Mouse (Mus musculus) kidney, adult 18-20 months (tissue): ENCODE measurements around the gene Prkar1a.
A peak's percentile ranks its signal among the peaks of the same experiment; 100 is the strongest.

Experiments used
- DNase-seq: peaks from one replicate; pipeline ENCODE4 v3.0.0; 2021

The Prkar1a gene

DNA sequence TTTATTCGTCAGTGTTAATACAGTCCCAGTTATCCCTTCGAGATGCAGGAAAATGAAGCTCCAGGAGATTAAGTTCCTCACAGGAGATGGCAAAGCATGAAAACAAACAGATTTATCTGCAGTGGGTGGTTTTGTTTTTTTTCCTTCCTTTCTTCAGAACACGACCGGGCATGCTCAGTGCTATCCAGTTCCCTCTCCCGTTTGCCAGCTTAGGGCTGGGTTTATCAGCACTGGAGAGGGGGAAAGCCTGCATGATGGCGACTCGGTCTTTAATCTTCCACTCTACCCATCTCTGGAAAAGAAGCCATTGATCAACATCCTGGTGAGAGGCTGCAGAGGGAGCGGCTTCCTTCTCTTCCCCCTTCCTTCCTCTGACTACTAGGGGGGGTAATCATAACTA lies at the start of gene Prkar1a:
Gene Prkar1a, plus strand, starts transcription at position 200 of the 400 bp plus-strand sequence.
- no peak for DNase-seq

DNA sequence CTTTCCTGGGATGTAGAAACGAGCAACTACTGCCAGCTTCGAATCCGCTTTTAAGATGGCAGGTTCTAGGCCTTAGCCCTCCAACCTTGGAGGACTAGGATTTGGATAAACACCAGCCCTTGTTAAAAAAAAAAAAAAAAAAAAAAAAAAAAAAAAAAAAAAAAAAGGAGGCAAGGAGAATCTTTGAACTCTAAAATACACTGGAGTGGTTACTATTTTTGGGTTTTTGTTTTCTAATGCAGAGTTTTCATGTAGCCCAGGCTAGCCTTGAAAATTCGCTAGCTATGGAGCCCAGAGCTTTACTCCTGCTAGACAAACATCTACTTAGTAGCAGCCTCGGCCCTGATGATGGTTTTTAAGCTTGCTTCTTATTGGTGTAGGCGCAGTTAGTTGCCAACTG lies 41.6 kb upstream of the Prkar1a start:
- no peak for DNase-seq

DNA sequence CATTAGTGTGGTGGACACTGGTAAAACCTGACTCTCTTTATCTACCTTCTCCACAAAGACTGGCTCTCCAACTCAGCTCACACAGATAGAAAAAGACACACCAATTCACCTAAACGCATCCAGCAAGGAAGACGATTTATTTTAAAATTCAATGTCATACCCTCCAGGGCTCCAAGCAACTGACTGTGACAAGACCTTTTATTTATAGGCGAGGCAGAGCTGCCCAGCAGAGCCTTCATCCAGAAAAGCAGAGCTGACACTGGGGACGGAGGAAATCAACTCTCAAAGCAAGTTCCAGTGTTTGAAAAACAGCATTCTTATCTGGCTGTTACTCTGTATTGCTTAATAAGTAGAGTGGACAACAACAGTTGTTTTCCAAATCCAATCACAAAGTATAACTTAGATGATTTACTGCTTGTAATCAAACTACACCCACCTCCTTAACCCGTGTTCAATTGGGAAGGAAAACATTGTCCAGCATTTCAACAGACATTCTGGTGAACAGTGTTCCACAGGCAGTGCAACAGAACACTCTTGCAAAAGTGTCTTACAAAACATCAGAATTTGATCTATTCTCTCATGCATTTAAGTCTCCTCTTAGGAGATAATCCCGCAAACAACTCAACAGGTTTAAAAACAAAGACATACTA lies 40.1 kb upstream of the Prkar1a start:
- DNase-seq = no peak

DNA sequence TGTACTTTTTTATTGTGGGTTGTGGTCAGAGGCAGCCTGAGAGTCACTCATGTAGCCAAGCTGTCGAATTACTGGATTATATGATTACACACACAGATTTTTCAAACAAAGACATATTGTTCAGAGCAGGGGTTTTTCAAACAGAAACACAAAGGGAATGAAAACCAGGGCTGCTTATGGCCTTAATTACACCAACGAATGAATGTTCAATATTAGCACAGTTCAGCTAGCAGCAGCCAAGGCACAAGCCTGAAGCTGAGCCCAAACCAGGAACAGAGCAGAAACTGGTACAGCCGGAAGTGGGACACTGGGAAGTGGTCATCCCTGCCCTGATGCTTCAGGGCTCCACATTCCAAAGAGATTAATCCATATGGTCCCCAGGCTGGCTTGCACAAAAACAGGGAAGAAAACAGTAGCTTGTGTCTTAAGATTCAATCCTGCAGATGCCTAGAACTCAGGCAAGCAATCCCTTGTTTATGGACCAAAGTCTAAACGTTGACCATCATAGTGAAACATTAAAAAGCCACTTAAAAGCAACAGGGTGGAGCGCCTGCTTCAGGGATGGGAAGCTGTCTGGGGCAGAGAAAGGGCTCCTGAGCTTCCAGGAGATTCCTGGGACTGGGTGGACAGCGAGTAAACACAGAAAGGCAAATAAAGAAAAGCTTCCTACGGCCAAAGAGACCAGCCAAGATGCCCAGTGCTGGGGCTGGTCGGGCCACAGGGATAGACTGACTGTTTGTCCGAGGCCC lies 39.0 kb upstream of the Prkar1a start:
- peak; percentile 47 for DNase-seq

DNA sequence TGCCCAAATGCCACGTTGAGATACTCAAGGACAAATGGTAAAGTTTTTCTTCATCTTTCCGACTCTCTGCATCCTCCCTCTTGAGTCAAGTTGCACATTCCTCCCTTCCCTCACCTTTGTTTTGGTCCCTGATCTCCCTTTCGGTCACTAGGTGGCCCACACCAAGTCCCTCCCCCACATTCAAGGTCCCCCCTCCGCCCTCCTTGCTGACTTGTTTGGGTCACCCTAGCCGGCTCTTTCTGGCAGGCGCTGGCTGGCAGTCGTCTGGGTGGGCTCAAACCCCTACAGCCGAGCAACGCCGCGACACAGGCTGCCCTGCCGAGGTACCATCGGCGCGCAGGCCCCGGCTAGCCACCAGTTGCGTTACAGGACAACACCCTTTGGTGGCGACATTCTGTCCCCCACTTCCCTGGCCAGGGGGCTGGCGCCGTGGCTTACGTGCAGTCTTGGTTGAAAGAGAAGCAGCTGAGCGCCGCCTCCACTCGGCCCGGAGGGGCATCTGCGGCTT lies 38.4 kb upstream of the Prkar1a start:
- no peak for DNase-seq

DNA sequence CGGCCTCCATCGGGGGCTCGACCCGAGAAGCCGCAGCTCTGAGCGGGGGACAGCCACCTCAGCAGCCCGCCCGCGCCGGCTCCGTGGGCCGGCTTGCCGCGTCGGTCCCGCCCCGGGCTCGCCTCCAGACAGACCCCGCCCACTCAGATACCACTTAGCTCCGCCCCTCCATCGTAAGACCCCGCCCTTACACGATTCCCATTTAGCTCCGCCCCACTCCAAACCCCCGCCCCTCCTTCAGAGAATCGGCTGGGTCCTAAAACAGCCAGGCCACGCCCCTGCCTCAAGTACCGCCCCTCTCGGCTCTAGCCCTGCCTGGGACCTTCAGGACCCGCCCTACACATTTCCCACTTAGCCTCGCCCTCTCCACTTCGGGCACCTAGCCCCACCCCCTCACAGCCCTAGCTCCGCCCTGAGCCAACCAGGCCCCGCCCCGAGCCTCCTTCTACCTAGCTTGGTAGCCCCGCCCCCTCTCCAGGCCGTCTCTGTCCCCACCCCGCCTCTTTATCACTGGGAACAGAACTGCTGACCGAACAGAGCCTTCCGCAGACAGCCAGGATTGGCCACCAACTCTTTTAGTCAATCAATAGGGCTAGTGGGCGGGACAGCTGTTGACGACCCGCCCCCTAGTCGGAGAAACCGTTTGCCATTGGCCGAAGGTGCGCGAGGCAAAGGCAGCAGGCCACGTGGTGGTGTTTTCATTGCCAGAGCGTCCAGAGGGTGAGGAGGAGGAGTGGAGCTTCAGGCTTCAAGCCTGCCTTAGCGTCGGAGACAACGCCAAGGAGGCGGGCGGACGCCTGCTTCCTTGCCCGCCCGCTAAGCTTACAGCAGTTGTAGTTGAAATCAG lies 37.7 kb upstream of the Prkar1a start, which contains the start of gene Wipi1:
Gene Wipi1, minus strand, starts transcription at position 665 of the 847 bp plus-strand sequence.
- peak; percentile 99 for DNase-seq

DNA sequence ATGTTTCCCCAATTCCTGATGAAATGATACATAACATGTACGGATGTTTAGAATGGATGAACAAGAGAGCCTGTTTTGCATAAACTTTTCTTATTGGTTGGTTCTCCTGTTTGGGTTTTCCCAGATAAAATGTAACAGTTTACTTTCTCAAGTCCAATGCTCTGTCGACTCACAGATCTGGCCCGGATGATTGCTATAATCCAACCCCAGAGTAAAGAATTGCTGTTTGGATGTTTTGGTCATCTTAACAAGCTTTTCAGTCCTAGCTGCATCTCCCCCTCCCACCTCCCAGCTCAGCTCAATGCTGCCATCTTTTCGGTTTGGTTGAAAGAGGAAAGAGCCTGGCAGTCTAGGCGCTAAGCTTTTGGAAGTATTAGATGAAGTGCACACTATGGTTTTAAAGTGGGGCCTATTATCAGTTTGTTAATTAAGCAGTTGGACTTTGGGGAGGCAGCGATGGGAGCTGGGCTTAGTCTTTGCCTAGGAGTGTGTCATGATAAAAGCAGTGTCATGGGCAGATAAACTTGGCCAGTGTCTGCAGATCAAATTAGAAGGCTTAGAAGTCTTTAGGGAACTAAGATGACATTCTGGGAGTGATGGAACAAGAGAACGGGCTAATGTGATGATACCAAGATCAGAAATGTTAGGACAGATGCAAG lies 36.2 kb upstream of the Prkar1a start:
- no peak for DNase-seq

DNA sequence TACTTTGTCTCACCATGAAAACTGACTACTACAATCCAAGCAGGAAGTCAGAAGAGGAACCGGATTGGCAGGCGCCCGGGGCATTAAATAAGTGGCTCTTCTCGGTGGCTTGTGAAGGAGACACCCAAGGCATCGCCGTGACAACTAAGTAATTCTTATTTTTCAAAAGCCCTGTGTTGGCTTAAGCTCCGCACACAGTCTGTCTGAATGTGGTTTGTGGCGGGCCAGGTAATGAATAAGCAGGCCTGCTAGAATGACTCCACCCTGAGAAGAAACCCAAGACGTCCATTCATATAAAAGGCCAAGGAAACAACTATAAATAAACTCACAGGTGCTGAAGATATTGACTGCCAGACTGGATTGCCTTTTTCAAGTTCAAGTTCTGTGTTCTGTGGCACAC lies 33.9 kb upstream of the Prkar1a start:
- DNase-seq = no peak

DNA sequence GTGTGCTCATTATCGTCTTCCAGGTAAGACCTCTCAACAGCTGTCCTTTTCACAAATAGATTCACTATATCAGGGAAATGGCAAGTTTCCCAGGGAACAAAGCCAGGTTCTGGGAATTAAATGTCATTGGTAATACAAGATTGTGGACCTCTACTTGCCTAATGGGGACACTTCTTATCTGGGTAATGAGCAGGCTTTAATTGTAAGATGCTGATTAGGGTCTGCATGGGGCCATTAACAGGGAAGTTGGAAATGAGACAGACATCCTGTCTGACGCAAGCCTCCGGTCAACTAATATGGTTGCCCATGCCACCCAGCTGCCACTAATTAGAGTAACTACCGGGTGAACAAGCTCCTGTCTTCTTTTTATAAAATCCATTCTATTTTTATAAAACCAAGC lies 32.9 kb upstream of the Prkar1a start:
- no peak for DNase-seq

DNA sequence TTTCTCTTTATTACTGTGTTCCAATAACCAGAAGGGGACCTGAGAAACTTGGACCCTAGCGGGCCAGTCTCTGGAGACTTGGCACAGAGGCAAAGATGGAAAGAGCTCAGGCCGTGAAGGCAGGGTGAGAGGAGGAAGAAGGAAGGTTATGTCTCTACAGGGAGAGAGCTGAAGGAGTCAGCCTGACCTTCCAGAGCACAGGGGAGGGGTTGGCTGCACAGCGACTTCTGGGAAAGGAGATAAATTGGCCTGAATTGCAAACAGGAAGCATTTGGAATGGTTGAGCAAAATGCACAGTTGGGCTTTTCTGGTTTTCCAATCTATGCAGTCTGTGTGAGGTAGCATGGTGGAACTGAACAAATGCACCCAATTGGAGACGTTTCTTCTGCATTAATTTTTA lies 32.4 kb upstream of the Prkar1a start:
- no peak for DNase-seq

DNA sequence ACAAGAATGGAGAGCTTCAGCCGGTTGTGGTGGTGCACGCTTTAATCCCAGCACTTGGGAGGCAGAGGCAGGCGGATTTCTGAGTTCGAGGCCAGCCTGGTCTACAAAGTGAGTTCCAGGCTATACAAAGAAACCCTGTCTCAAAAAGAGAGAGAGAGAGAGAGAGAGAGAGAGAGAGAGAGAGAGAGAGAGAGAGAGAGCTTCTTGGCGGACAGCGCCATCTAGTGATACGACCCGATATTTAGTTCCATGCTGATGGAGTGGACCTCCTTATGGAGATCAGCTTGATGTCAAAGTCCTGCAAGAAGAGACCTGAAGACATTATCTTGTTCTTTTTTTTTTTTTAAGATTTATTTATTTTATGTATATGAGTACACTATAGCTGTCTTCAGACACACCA lies 30.1 kb upstream of the Prkar1a start:
- DNase-seq = peak; percentile 71

DNA sequence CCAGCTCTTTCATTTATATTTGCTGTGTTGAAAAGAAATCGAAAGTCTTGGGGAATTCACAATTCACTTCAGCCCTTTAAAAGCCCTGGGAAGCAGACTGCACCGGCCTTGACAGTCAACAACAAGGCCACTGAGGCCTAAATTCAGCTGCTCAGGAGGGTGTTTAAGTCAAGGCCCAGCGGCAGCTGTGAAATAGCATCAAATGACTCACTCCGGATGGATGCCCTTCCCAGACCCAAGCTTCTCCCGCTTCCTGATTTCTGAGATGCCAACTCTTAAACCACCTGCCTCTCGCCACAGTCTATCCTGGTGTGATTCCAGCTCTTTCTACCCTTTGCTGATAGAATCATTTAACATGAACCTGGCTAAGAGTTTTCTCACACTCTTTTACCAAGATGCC lies 28.8 kb upstream of the Prkar1a start:
- no peak for DNase-seq

DNA sequence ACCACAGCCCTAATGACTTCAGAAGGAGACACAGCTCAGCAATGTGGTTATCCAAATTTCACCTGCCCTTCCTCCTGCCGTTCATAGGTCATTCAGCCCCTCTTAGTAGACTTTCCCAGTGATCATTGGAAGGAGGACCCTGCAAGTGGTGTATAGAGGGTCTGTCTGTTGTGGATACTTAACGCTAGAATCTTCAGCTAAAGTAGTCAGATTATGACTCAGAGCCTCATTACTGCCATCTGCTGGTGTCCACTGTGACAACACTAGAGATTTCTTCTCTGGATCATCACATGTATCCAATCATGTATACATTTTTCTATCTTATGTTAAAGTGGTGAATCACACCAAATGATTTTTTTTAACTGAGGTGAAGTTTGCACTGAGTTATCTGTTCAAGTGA lies 28.0 kb upstream of the Prkar1a start:
- peak; percentile 59 for DNase-seq

DNA sequence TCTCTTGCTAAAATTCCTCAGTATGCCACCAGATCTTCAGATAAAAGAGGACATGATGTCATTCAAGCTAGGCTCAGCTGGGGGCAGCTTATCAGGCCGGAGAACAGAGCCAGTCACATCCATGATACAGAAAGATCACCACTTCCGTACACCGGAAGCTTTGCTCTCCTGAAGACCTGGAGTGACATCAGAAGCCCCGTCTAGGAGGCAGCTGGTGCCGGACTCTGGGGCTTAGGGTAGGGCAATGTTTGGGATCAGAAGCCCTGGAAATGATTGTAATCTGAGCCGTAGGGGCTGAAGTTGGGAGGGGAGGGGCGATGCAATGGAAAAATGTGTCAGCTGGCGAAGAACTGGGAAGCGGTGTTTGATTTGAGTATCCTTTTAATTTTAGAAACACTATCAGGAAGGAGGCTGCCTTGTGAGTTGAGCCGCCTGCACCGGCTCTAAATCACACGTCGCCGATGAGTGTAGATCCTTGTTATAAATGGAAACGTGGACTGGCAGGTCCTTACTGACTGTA lies 26.6 kb upstream of the Prkar1a start:
- DNase-seq = peak; percentile 32

DNA sequence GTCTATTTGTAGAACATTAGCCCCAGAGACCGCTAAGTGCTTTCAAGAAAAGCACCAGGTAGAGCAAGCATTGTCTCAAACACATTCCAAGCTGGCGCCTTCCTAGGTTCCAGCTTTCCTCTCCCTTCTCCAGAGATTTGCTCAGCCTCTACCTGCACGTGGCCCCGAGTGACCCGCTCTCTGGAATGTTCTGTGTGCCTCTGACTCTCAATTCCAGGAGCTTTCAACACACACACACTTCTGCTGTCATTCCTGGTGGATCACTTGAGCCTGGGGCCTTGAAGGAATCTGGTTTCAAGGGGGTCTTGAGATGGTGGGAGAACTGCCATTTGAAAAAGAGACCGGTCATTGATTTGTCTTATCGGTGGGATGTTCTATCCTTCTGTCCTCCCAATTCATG lies 26.0 kb upstream of the Prkar1a start:
- no peak for DNase-seq

DNA sequence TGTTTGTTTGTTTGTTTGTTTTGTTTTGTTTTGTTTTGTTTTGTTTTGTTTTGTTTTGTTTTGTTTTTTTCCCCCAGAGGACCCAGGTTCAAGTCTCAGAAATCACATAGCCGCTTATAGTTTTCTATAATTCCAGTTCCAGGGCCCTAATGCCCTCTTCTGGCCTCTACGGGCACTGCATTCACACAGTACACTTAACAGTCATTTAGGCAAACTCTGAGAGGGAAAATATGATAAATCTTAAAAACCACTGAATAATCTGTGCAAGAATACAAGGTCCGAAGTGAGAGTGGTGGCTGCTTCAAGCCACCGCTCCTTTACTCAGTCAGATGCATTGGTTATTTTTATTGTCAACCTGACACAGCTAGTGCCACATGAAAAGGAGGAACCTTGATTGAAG lies 21.6 kb upstream of the Prkar1a start:
- peak; percentile 19 for DNase-seq

DNA sequence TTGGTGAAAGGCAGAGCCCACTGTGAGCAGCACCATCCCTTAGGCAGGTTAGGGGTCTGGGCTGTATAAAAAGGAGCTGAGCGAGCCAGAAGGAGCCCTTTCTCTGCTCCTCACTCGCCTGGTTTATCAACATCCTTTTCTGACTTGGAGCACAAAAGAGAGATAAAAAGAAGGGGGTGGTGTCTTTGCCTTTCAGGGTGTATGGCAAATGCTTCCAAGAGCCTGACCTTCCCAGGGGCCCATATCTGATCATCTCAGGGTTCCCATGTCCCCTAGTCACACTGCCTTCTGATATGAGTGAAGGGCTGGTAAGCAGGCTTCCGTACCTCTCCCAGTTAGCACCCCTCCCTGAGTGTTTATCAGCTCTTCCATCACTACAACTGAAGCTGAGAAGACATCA lies 21.1 kb upstream of the Prkar1a start:
- DNase-seq = no peak

DNA sequence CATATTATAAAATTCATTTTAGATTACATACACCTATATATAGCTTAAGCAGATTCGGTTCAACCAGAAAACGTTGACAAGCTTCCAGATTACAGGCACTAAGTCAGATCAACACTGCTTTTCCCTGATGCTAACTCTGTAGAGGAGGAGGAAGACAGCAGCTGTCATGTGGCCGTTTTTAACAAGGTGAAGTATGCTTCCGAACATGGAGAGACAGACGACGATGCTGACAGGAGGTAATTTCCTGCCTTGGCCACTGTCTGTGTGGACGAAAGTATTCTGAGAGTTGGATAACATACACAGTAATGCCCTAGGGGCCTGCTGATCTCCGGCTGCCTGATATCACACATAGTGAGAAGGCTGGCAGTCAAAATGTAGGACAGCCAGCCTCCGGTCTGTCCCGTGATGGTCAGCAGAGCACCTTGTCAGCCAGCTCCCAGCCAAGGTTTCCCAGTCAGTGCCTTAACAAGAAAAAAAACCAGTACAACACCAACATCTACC lies 20.1 kb upstream of the Prkar1a start:
- no peak for DNase-seq

DNA sequence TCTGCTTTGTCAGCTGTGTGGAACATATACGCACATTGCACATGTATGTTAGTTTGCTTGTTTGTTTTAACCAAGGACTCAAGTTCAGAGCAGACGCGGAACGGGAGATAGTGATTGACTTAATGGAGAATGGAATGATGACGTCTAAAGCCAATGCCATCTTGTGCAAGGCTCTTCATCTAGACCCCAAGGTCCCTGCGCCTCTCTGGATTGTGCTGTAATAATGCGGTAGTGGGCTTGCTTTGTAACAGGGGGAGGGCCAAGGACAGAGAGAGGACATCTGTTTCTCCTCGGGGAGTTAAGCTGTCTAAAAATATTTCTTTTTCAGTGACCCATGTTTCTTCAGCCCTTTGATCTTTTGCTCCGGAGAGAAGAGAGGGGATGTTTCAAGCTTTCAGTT lies 14.3 kb upstream of the Prkar1a start:
- no peak for DNase-seq

DNA sequence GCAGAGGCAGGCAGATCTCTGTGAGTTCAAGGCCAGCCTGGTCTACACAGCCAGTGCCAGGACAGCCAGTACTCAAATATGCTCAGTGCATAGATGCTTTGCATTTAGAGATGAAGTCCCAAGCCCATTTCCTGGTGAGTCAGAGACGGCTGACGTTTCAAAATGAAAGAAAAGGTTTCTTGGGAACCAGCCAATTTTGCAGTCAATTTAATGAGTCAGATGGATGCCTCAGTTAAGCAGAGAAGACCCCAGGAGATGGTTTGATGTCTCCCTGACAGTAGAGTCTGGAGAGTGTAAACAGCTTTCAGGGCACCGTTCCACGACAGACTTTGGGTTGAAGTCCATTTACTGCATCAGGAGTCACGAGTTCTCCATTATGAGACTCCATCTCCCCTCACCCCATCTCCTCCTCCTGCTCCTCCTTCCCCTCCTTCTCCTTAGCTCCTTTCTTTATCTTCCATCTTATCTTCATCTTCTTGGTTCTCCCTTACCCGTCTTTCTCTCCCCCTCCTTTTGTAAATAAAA lies 13.3 kb upstream of the Prkar1a start:
- DNase-seq = peak; percentile 21

DNA sequence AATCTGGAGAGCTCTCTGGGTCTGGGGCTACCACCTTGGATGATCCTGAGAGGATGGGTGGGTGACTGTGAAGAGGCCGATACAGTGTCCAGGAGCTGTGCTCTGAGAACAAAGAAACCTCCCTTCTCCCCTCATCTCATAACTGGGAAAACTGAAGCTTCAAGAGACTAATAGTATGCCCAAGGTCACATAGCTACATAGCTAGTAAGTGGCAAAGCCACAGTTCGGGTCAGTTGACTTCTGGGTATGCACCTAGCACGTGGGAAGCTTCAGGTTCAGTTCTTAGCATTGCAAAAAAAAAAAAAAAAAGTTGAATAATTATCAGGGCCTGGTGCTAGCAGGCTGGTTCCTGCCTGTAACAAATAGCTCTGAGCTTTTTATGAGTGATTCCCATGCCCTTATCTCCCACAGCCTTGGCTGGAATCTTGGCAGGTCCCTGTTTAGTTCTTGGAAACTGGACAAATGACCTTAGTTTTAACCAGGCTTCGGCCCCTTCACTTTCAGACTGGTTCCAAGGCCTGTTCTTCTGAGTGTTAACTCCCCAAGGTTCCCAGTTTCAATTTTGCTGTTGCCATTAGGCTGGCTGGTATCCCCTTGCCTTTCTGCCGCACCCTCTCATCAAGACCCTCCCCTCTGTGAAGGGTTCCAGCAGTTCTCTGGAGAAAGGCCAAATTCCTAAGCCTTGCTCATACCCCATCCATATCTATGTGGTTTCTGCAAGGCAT lies 7.5 kb upstream of the Prkar1a start:
- peak; percentile 69 for DNase-seq

DNA sequence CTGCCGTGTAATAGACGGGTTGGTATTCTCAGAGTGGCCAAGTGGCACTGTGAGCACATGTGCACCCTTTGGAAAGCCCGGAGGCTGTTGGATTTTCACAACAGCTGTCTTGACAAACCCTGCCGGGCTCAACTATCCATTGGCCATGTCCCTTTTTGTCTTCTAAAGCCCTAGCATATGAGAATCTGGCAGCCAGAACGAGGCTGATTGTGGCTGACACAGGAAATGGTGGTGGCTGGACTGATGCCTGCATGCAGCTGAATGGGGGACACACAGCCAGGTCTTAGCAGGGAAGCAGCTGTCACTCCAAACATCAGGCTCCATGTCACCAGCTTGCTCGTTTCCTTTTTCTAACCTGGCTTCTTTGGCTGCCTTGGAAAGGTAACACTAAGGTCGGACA lies 695 bp upstream of the Prkar1a start:
- no peak for DNase-seq
